Mouse (Mus musculus): ENCODE data around the gene Fgf7. TPM values are rescaled to one million over a fixed set of nuclear protein-coding genes. Genes with fewer than 3 reads are reported as not detected.

Fgf7 gene
- polyA plus RNA-seq, 1 experiment from 2014 or later: 0.69 TPM

GRCm38 (mm10) chr2:126053657-126054056 lies 19.2 kb downstream of the Fgf7 start:
- Histone ChIP-seq H3K4me2 (ENCODE audit: low read length) (no peak overlapping the region), H3K27me3 (replicated peaks; ENCODE audit: control insufficient read depth, insufficient read depth, low read length) (no peaks in the 10 kb centered on the region)
- 74% methylated on average over 5 of the region's 5 CpGs for WGBS

GRCm38 (mm10) chr2:126060595-126060994 lies 26.1 kb downstream of the Fgf7 start:
- H3K9me3 ChIP-seq (ENCODE audit: control insufficient read depth, low read length): no peaks in the 10 kb centered on the region
- no peaks in the 10 kb centered on the region for H3K27me3 ChIP-seq (replicated peaks; ENCODE audit: control insufficient read depth, insufficient read depth, low read length)
- no peak overlapping the region for H3K4me2 ChIP-seq (ENCODE audit: low read length)
- 64% methylated on average over 4 of the region's 4 CpGs for WGBS
- H3K27ac ChIP-seq (ENCODE audit: low read depth, low read length): no peak overlapping the region
- ATAC-seq: no peak
- H3K9ac ChIP-seq (ENCODE audit: low read depth, low read length): no peak overlapping the region
- H3K4me3 ChIP-seq (ENCODE audit: low read length): no peak overlapping the region
- H3K36me3 ChIP-seq (ENCODE audit: control insufficient read depth, insufficient read depth, low read length): no peaks in the 10 kb centered on the region
- no peaks in the 10 kb centered on the region for H3K4me1 ChIP-seq (ENCODE audit: control insufficient read depth, insufficient read depth, low read depth, low read length)

More at GRCm38 (mm10) chr2:126053657-126054056, 19.2 kb downstream of the Fgf7 start:
- Histone ChIP-seq H3K27ac (ENCODE audit: low read depth, low read length) (no peak overlapping the region), H3K36me3 (ENCODE audit: control insufficient read depth, insufficient read depth, low read length) (no peaks in the 10 kb centered on the region), H3K4me1 (ENCODE audit: control insufficient read depth, insufficient read depth, low read depth, low read length) (no peaks in the 10 kb centered on the region), H3K9ac (ENCODE audit: low read depth, low read length) (no peak overlapping the region), H3K4me3 (ENCODE audit: low read length) (no peak overlapping the region), H3K9me3 (ENCODE audit: control insufficient read depth, low read length) (no peaks in the 10 kb centered on the region)
- ATAC-seq: no peak

- H3K36me3 ChIP-seq (ENCODE audit: control insufficient read depth, insufficient read depth, low read length): no peaks in the 10 kb centered on the region
- H3K9me3 ChIP-seq (ENCODE audit: control insufficient read depth, low read length): no peaks in the 10 kb centered on the region
- H3K9ac ChIP-seq (ENCODE audit: low read depth, low read length): no peak overlapping the region
- H3K27me3 ChIP-seq (replicated peaks; ENCODE audit: control insufficient read depth, insufficient read depth, low read length): no peaks in the 10 kb centered on the region
- WGBS: 69% methylated on average over 17 of the region's 17 CpGs
- no peak overlapping the region for H3K27ac ChIP-seq (ENCODE audit: low read depth, low read length)
- no peak overlapping the region for H3K4me3 ChIP-seq (ENCODE audit: low read length)
- no peak overlapping the region for H3K4me2 ChIP-seq (ENCODE audit: low read length)
- no peak for ATAC-seq
- H3K4me1 ChIP-seq (ENCODE audit: control insufficient read depth, insufficient read depth, low read depth, low read length): no peaks in the 10 kb centered on the region
Observed at GRCm38 (mm10) chr2:126061037-126061773, 26.7 kb downstream of the Fgf7 start.

GRCm38 (mm10) chr2:126062876-126063275 lies 28.4 kb downstream of the Fgf7 start:
- H3K9me3 ChIP-seq (ENCODE audit: control insufficient read depth, low read length): no peaks in the 10 kb centered on the region
- no peaks in the 10 kb centered on the region for H3K27me3 ChIP-seq (replicated peaks; ENCODE audit: control insufficient read depth, insufficient read depth, low read length)
- WGBS: 79% methylated on average over 7 of the region's 7 CpGs
- no peak overlapping the region for H3K9ac ChIP-seq (ENCODE audit: low read depth, low read length)
- no peak overlapping the region for H3K4me3 ChIP-seq (ENCODE audit: low read length)
- no peaks in the 10 kb centered on the region for H3K36me3 ChIP-seq (ENCODE audit: control insufficient read depth, insufficient read depth, low read length)
- no peak for ATAC-seq
- no peak overlapping the region for H3K4me2 ChIP-seq (ENCODE audit: low read length)
- H3K4me1 ChIP-seq (ENCODE audit: control insufficient read depth, insufficient read depth, low read depth, low read length): no peaks in the 10 kb centered on the region
- H3K27ac ChIP-seq (ENCODE audit: low read depth, low read length): no peak overlapping the region

- Histone ChIP-seq H3K9me3 (ENCODE audit: control insufficient read depth, low read length) (no peaks in the 10 kb centered on the region), H3K27ac (ENCODE audit: low read depth, low read length) (no peak overlapping the region), H3K27me3 (replicated peaks; ENCODE audit: control insufficient read depth, insufficient read depth, low read length) (no peaks in the 10 kb centered on the region), H3K4me2 (ENCODE audit: low read length) (no peak overlapping the region), H3K4me1 (ENCODE audit: control insufficient read depth, insufficient read depth, low read depth, low read length) (no peaks in the 10 kb centered on the region), H3K36me3 (ENCODE audit: control insufficient read depth, insufficient read depth, low read length) (no peaks in the 10 kb centered on the region), H3K9ac (ENCODE audit: low read depth, low read length) (no peak overlapping the region), H3K4me3 (ENCODE audit: low read length) (no peak overlapping the region)
- 40% methylated on average over 2 of the region's 2 CpGs for WGBS
- no peak for ATAC-seq
Observed at GRCm38 (mm10) chr2:126064814-126065213, 30.4 kb downstream of the Fgf7 start.

GRCm38 (mm10) chr2:126065303-126065856 lies 30.9 kb downstream of the Fgf7 start:
- H3K4me2 ChIP-seq (ENCODE audit: low read length): no peak overlapping the region
- WGBS: 87% methylated on average over 3 of the region's 3 CpGs

GRCm38 (mm10) chr2:126069740-126070139 lies 35.3 kb downstream of the Fgf7 start:
- ATAC-seq: no peak
- WGBS: 88% methylated on average over 1 of the region's 1 CpGs
- H3K27me3 ChIP-seq (replicated peaks; ENCODE audit: control insufficient read depth, insufficient read depth, low read length): no peaks in the 10 kb centered on the region

More at GRCm38 (mm10) chr2:126065303-126065856, 30.9 kb downstream of the Fgf7 start:
- Histone ChIP-seq H3K27me3 (replicated peaks; ENCODE audit: control insufficient read depth, insufficient read depth, low read length) (no peaks in the 10 kb centered on the region), H3K9ac (ENCODE audit: low read depth, low read length) (no peak overlapping the region), H3K36me3 (ENCODE audit: control insufficient read depth, insufficient read depth, low read length) (no peaks in the 10 kb centered on the region), H3K4me1 (ENCODE audit: control insufficient read depth, insufficient read depth, low read depth, low read length) (no peaks in the 10 kb centered on the region), H3K9me3 (ENCODE audit: control insufficient read depth, low read length) (no peaks in the 10 kb centered on the region), H3K27ac (ENCODE audit: low read depth, low read length) (no peak overlapping the region), H3K4me3 (ENCODE audit: low read length) (no peak overlapping the region)
- ATAC-seq: no peak

GRCm38 (mm10) chr2:126073744-126074143 lies 39.3 kb downstream of the Fgf7 start:
- Histone ChIP-seq H3K27me3 (replicated peaks; ENCODE audit: control insufficient read depth, insufficient read depth, low read length) (no peaks in the 10 kb centered on the region), H3K36me3 (ENCODE audit: control insufficient read depth, insufficient read depth, low read length) (no peaks in the 10 kb centered on the region), H3K4me1 (ENCODE audit: control insufficient read depth, insufficient read depth, low read depth, low read length) (no peaks in the 10 kb centered on the region), H3K9ac (ENCODE audit: low read depth, low read length) (no peak overlapping the region), H3K4me2 (ENCODE audit: low read length) (no peak overlapping the region), H3K9me3 (ENCODE audit: control insufficient read depth, low read length) (no peaks in the 10 kb centered on the region), H3K4me3 (ENCODE audit: low read length) (no peak overlapping the region), H3K27ac (ENCODE audit: low read depth, low read length) (no peak overlapping the region)
- 90% methylated on average over 4 of the region's 4 CpGs for WGBS
- no peak for ATAC-seq

More at GRCm38 (mm10) chr2:126069740-126070139, 35.3 kb downstream of the Fgf7 start:
- no peak overlapping the region for H3K4me2 ChIP-seq (ENCODE audit: low read length)
- H3K9me3 ChIP-seq (ENCODE audit: control insufficient read depth, low read length): no peaks in the 10 kb centered on the region
- no peak overlapping the region for H3K27ac ChIP-seq (ENCODE audit: low read depth, low read length)
- H3K9ac ChIP-seq (ENCODE audit: low read depth, low read length): no peak overlapping the region
- H3K4me1 ChIP-seq (ENCODE audit: control insufficient read depth, insufficient read depth, low read depth, low read length): no peaks in the 10 kb centered on the region
- H3K36me3 ChIP-seq (ENCODE audit: control insufficient read depth, insufficient read depth, low read length): no peaks in the 10 kb centered on the region
- no peak overlapping the region for H3K4me3 ChIP-seq (ENCODE audit: low read length)

- H3K27ac ChIP-seq (ENCODE audit: low read depth, low read length): no peak overlapping the region
- no peaks in the 10 kb centered on the region for H3K27me3 ChIP-seq (replicated peaks; ENCODE audit: control insufficient read depth, insufficient read depth, low read length)
- H3K36me3 ChIP-seq (ENCODE audit: control insufficient read depth, insufficient read depth, low read length): no peaks in the 10 kb centered on the region
- ATAC-seq: no peak
- H3K9me3 ChIP-seq (ENCODE audit: control insufficient read depth, low read length): no peaks in the 10 kb centered on the region
- H3K4me1 ChIP-seq (ENCODE audit: control insufficient read depth, insufficient read depth, low read depth, low read length): no peaks in the 10 kb centered on the region
- H3K4me3 ChIP-seq (ENCODE audit: low read length): no peak overlapping the region
- 96% methylated on average over 6 of the region's 6 CpGs for WGBS
- H3K4me2 ChIP-seq (ENCODE audit: low read length): no peak overlapping the region
- no peak overlapping the region for H3K9ac ChIP-seq (ENCODE audit: low read depth, low read length)
Observed at GRCm38 (mm10) chr2:126076506-126076905, 42.0 kb downstream of the Fgf7 start.

Measured in hindbrain, embryonic 16.5 days (tissue).